ENCODE assay signal across 23 mouse cellular contexts in the genomic region with DNA sequence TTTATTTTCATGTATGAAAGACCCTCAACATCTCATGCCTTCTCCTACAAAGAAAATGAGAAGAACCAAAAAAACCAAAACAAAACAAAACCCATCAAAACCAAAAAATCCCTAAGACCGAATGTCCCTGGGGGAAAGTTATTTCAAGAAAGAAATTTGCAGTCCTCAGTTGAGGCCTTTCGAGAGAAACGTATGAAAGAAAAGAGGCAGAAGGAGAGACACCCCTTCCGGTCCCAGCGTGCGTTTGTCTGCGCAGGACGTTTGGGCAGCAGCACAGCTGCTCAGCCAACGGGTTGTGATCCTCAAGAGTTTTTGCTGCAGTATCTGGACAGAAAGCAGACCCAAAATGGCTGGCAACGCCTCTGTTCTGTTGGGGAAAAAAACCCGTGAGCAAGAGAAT.
DNase-seq lines count a peak whose midpoint lies in the region; ATAC-seq and TF ChIP-seq lines count a peak whose summit lies in the region.
"Had no signal": no experiment of that assay in that cellular context is flagged by ENCODE, and none has a peak within 500 bp of the region (broad histone marks: within the 10 kb centered on the region; RNA-seq: fewer than 3 reads in every experiment).

No protein-coding gene starts in this region.

- peak overlapping the region; percentile 12 for H3K27ac ChIP-seq in CH12.LX (ENCODE audit: insufficient read depth, low read depth)
- H3K27ac ChIP-seq in forebrain, embryonic 14.5 days (ENCODE audit: low read depth, low read length) = no peak overlapping the region
- H3K27ac ChIP-seq in forebrain, embryonic 12.5 days = no peak overlapping the region

- no peak for ATAC-seq in forebrain, embryonic 14.5 days
- ATAC-seq in forebrain, embryonic 12.5 days (ENCODE audit: low FRiP score) = no peak
- ATAC-seq: activated CD4-positive, CD25-positive, alpha-beta regulatory T cell, adult 4 months; CD4-positive, CD25-positive, alpha-beta regulatory T cell, adult 4 months; Patski had no signal

- dilution Hi-C loops in CH12.LX (cut with MboI; ENCODE audit: extremely low pct_ligation_motif_present, extremely low pct_unique_long_range_greater_than_20kb, low sequenced_read_pairs) = no loop called here

- in situ Hi-C loops in CH12.LX (cut with MboI; ENCODE audit: low pct_ligation_motif_present, low pct_unique_long_range_greater_than_20kb, low sequenced_read_pairs) = no loop called here

- H3K36me3 ChIP-seq in CH12.LX (replicated peaks in 1 of 2; ENCODE audit: control insufficient read depth in 1 of 2, insufficient read depth in 1 of 2, low read length in 1 of 2) (peaks cover 11 to 32% of the 10 kb centered on the region in 2 experiments), myocyte (ENCODE audit: control insufficient read depth, insufficient read depth) (peaks cover 19% of the 10 kb centered on the region)
- H3K36me3 ChIP-seq in forebrain, embryonic 14.5 days (ENCODE audit: control insufficient read depth, insufficient read depth, low read length) = no peaks in the 10 kb centered on the region
- H3K36me3 ChIP-seq in forebrain, embryonic 12.5 days (replicated peaks) = no peaks in the 10 kb centered on the region

- H3K4me3 ChIP-seq in CH12.LX (replicated peaks in 1 of 3; ENCODE audit: low read depth in 2 of 3, low read length in 2 of 3, poor library complexity in 1 of 3) = peak overlapping the region; percentile 8 to 46 (median 10)
- no peak overlapping the region for H3K4me3 ChIP-seq in myocyte
- no peak overlapping the region for H3K4me3 ChIP-seq in forebrain, embryonic 14.5 days (ENCODE audit: low read depth, low read length)
- no peak overlapping the region for H3K4me3 ChIP-seq in forebrain, embryonic 12.5 days (replicated peaks)

- peak; percentile 51; the same call in 1 of the 2 replicates for TF ChIP-seq EP300 in CH12.LX (IDR thresholded peaks at IDR 0.05; ENCODE audit: low read length)

- peak overlapping the region; percentile 61 for H3K9ac ChIP-seq in CH12.LX (ENCODE audit: insufficient read depth, low read depth)
- no peak overlapping the region for H3K9ac ChIP-seq in forebrain, embryonic 14.5 days (ENCODE audit: low read length)
- H3K9ac ChIP-seq in forebrain, embryonic 12.5 days = no peak overlapping the region

- no peak overlapping the region for H3ac ChIP-seq in myocyte (ENCODE audit: control insufficient read depth, insufficient read length)

- TF ChIP-seq CTCF in CH12.LX (conservative IDR thresholded peaks at IDR 0.05 in 1 of 2, IDR thresholded peaks at IDR 0.05 in 1 of 2; ENCODE audit: low read depth in 2 of 2, low read length in 2 of 2) = no peak

- no peaks in the 10 kb centered on the region for H3K27me3 ChIP-seq in CH12.LX (replicated peaks)
- no peaks in the 10 kb centered on the region for H3K27me3 ChIP-seq in myocyte (ENCODE audit: control insufficient read depth, insufficient read depth, insufficient read length)
- H3K27me3 ChIP-seq in forebrain, embryonic 14.5 days (replicated peaks; ENCODE audit: control insufficient read depth, insufficient read depth, low read length) = peaks cover 39% of the 10 kb centered on the region; the same call in 1 of the 2 replicates
- peaks cover 69% of the 10 kb centered on the region for H3K27me3 ChIP-seq in forebrain, embryonic 12.5 days
- H3K27me3 ChIP-seq: Patski had no signal

- no peaks in the 10 kb centered on the region for H3K79me2 ChIP-seq in CH12.LX (replicated peaks; ENCODE audit: control insufficient read depth, extremely low read depth, insufficient read depth, poor library complexity, severe bottlenecking)
- peaks cover 4% of the 10 kb centered on the region for H3K79me2 ChIP-seq in myocyte (ENCODE audit: control insufficient read depth, insufficient read depth)

- TF ChIP-seq POLR2A in CH12.LX (IDR thresholded peaks at IDR 0.05; ENCODE audit: low read depth, low read length) (peak; percentile 72), myocyte (IDR thresholded peaks at IDR 0.05; ENCODE audit: insufficient read length, low read depth) (no peak)

- peaks cover 5% of the 10 kb centered on the region for H3K9me3 ChIP-seq in CH12.LX (replicated peaks; ENCODE audit: low read length)
- H3K9me3 ChIP-seq in forebrain, embryonic 14.5 days (replicated peaks; ENCODE audit: control insufficient read depth, low read length) = no peaks in the 10 kb centered on the region
- no peaks in the 10 kb centered on the region for H3K9me3 ChIP-seq in forebrain, embryonic 12.5 days

- TF ChIP-seq RAD21 in CH12.LX (IDR thresholded peaks at IDR 0.05; ENCODE audit: low read depth, low read length) = no peak

- WGBS in forebrain, embryonic 14.5 days = 78% methylated on average over 11 of the region's 11 CpGs
- 84% methylated on average over 11 of the region's 11 CpGs for WGBS in forebrain, embryonic 12.5 days

- H3K4me2 ChIP-seq in CH12.LX (ENCODE audit: insufficient read depth, low read depth, poor library complexity, severe bottlenecking) (peak overlapping the region; percentile 70), myocyte (ENCODE audit: low read depth) (no peak overlapping the region)
- H3K4me2 ChIP-seq in forebrain, embryonic 14.5 days (ENCODE audit: low read length) = no peak overlapping the region
- H3K4me2 ChIP-seq in forebrain, embryonic 12.5 days = no peak overlapping the region

- peak; percentile 85 for DNase-seq in CH12.LX (ENCODE audit: extremely low read depth)
- peak; percentile 13 for DNase-seq in MN1 (ENCODE audit: low spot score)
- DNase-seq in NIH3T3 (ENCODE audit: low read depth) = peak; percentile 41
- no peak for DNase-seq in forebrain, embryonic 14.5 days (ENCODE audit: low spot score)
- no peak for DNase-seq in thymus, postnatal 14 days
- no peak for DNase-seq in adrenal gland, adult 8-10 months
- DNase-seq: adrenal gland, adult 2 months; adrenal gland, postnatal 10 days; adrenal gland, postnatal 14 days; adrenal gland, postnatal 25 days; adrenal gland, postnatal 36 days; B cell, adult 2 months; cerebellum, adult 11 months; cerebellum, adult 11-12 months; cerebellum, adult 18-20 months; cerebellum, adult 2 months; cerebellum, adult 8-10 months; cerebellum, adult 9-10 months had no signal

- peaks cover 9 to 34% of the 10 kb centered on the region in 2 experiments; a peak in 3 of 4 replicates for H3K4me1 ChIP-seq in CH12.LX (ENCODE audit: control insufficient read depth in 1 of 2, insufficient read depth in 2 of 2)
- peaks cover 2% of the 10 kb centered on the region; the same call in 1 of the 2 replicates for H3K4me1 ChIP-seq in forebrain, embryonic 14.5 days (ENCODE audit: control insufficient read depth, insufficient read depth, low read length)
- H3K4me1 ChIP-seq in forebrain, embryonic 12.5 days = peaks cover 6% of the 10 kb centered on the region

TF ChIP-seq in CH12.LX, 34 proteins besides CTCF, POLR2A, EP300 and RAD21 (continues in another document):
- TF ChIP-seq HCFC1 (IDR thresholded peaks at IDR 0.05; ENCODE audit: low read depth, low read length) = peak; percentile 71
- TF ChIP-seq JUND (conservative IDR thresholded peaks at IDR 0.05; ENCODE audit: low read depth, low read length) = peak; percentile 59
- no peak for TF ChIP-seq ZMIZ1 (IDR thresholded peaks at IDR 0.05; ENCODE audit: low read depth, low read length)
- peak; percentile 93 for TF ChIP-seq MEF2A (IDR thresholded peaks at IDR 0.05; ENCODE audit: borderline replicate concordance, low read depth, low read length)
- TF ChIP-seq USF1 (IDR thresholded peaks at IDR 0.05; ENCODE audit: low read depth, low read length) = no peak
- peak; percentile 59; the same call in 1 of the 2 replicates for TF ChIP-seq UBTF (IDR thresholded peaks at IDR 0.05; ENCODE audit: low read depth, low read length)
- TF ChIP-seq TCF12 (IDR thresholded peaks at IDR 0.05; ENCODE audit: low read depth, low read length) = peak; percentile 73
- peak; percentile 45; the same call in 1 of the 2 replicates for TF ChIP-seq BHLHE40 (IDR thresholded peaks at IDR 0.05; ENCODE audit: low read depth, low read length)
- no peak for TF ChIP-seq POLR2AphosphoS2 (IDR thresholded peaks at IDR 0.05; ENCODE audit: low read depth, low read length)
- no peak for TF ChIP-seq USF2 (conservative IDR thresholded peaks at IDR 0.05; ENCODE audit: low read depth, low read length)
- no peak; the same call in 1 of the 2 replicates for TF ChIP-seq SMC3 (IDR thresholded peaks at IDR 0.05; ENCODE audit: low read depth, low read length)
- peak; percentile 89 for TF ChIP-seq SIN3A (IDR thresholded peaks at IDR 0.05; ENCODE audit: low read length)
- peak; percentile 64; the same call in 1 of the 2 replicates for TF ChIP-seq NELFE (IDR thresholded peaks at IDR 0.05; ENCODE audit: low read depth, low read length)
- TF ChIP-seq ELF1 (IDR thresholded peaks at IDR 0.05; ENCODE audit: low read depth, low read length) = peak; percentile 79
- TF ChIP-seq MAFK (IDR thresholded peaks at IDR 0.05; ENCODE audit: insufficient replicate concordance, low read length) = 0 out of 2 replicates have a peak, but pooled peaks have one; percentile 27

TF ChIP-seq in myocyte, 11 proteins besides CTCF, POLR2A, EP300 and RAD21:
- TF ChIP-seq POLR2AphosphoS2 (IDR thresholded peaks at IDR 0.05; ENCODE audit: insufficient read length, low read depth) (peak; percentile 62), USF1 (IDR thresholded peaks at IDR 0.05; ENCODE audit: low read depth) (no peak)

Comparison
In these comparisons a context has a peak if more than half of its experiments do, and no peak if none do; other contexts are left out.
1. DNase-seq: peak in CH12.LX (single experiment), MN1 (single experiment) and NIH3T3 (single experiment); none in forebrain, embryonic 14.5 days (single experiment), thymus, postnatal 14 days (single experiment) and adrenal gland, adult 8-10 months (single experiment).
2. H3K4me3 ChIP-seq: peak in CH12.LX (3 of 3); none in myocyte (single experiment), forebrain, embryonic 14.5 days (single experiment) and forebrain, embryonic 12.5 days (single experiment).